ENCODE assay signal across 12 mouse cellular contexts in genomic region chr4:34371281-34372032, GRCm38 (mm10).
DNase-seq lines count a peak whose midpoint lies in the region; ATAC-seq lines count a peak whose summit lies in the region.
"Had no signal": no experiment of that assay in that cellular context is flagged by ENCODE, and none has a peak within 500 bp of the region (broad histone marks: within the 10 kb centered on the region; RNA-seq: fewer than 3 reads in every experiment).

No protein-coding gene starts in this region.

- ATAC-seq in hindbrain, embryonic 13.5 days (ENCODE audit: low FRiP score) = peak; percentile 32; the same call in 1 of the 2 replicates
- no peak for ATAC-seq in hindbrain, embryonic 11.5 days (ENCODE audit: low FRiP score)
- ATAC-seq in embryonic facial prominence, embryonic 12.5 days (ENCODE audit: insufficient number of reproducible peaks, insufficient read depth, low FRiP score, low TSS enrichment) = 0 out of 2 replicates have a peak, but pooled peaks have one; percentile 64
- ATAC-seq: activated CD4-positive, CD25-positive, alpha-beta regulatory T cell, adult 4 months had no signal

- no peaks in the 10 kb centered on the region for H3K36me3 ChIP-seq in hindbrain, embryonic 13.5 days
- no peaks in the 10 kb centered on the region for H3K36me3 ChIP-seq in hindbrain, embryonic 11.5 days (ENCODE audit: control insufficient read depth, insufficient read depth, low read length)
- no peaks in the 10 kb centered on the region for H3K36me3 ChIP-seq in embryonic facial prominence, embryonic 12.5 days

- WGBS in hindbrain, embryonic 13.5 days = 61% methylated on average over 8 of the region's 8 CpGs
- WGBS in hindbrain, embryonic 11.5 days = 72% methylated on average over 8 of the region's 8 CpGs
- 37% methylated on average over 8 of the region's 8 CpGs for whole genome bisulfite sequencing in embryonic facial prominence, embryonic 12.5 days

- H3K4me3 ChIP-seq in hindbrain, embryonic 13.5 days = no peak overlapping the region
- no peak overlapping the region for H3K4me3 ChIP-seq in hindbrain, embryonic 11.5 days (ENCODE audit: low read depth, low read length)
- no peak overlapping the region for H3K4me3 ChIP-seq in embryonic facial prominence, embryonic 12.5 days

- no peaks in the 10 kb centered on the region for H3K9me3 ChIP-seq in hindbrain, embryonic 13.5 days
- H3K9me3 ChIP-seq in hindbrain, embryonic 11.5 days (ENCODE audit: control insufficient read depth, low read length) = no peaks in the 10 kb centered on the region
- no peaks in the 10 kb centered on the region for H3K9me3 ChIP-seq in embryonic facial prominence, embryonic 12.5 days

- H3K4me1 ChIP-seq in hindbrain, embryonic 13.5 days (replicated peaks) = no peaks in the 10 kb centered on the region
- no peaks in the 10 kb centered on the region for H3K4me1 ChIP-seq in hindbrain, embryonic 11.5 days (replicated peaks; ENCODE audit: control insufficient read depth, insufficient read depth, low read length)
- no peaks in the 10 kb centered on the region for H3K4me1 ChIP-seq in embryonic facial prominence, embryonic 12.5 days

- DNase-seq in hindbrain, embryonic 11.5 days (ENCODE audit: low spot score) = no peak
- DNase-seq in lung, postnatal 10 days = peak; percentile 5
- no peak for DNase-seq in lung, postnatal 4 days
- peak; percentile 8 for DNase-seq in retina, postnatal 1 day
- DNase-seq in cerebellum, postnatal 36 days = no peak
- DNase-seq: heart, adult 18-20 months; kidney, adult 11 months; lung, adult 2 months; right cerebral cortex, postnatal 4 days had no signal

- no peak overlapping the region for H3K9ac ChIP-seq in hindbrain, embryonic 13.5 days
- H3K9ac ChIP-seq in hindbrain, embryonic 11.5 days (ENCODE audit: low read depth, low read length) = no peak overlapping the region
- H3K9ac ChIP-seq in embryonic facial prominence, embryonic 12.5 days = no peak overlapping the region

- H3K27me3 ChIP-seq in hindbrain, embryonic 13.5 days = no peaks in the 10 kb centered on the region
- no peaks in the 10 kb centered on the region for H3K27me3 ChIP-seq in hindbrain, embryonic 11.5 days (ENCODE audit: control insufficient read depth, insufficient read depth, low read length)
- no peaks in the 10 kb centered on the region for H3K27me3 ChIP-seq in embryonic facial prominence, embryonic 12.5 days

- H3K27ac ChIP-seq in hindbrain, embryonic 13.5 days = peak overlapping the region; percentile 52; the same call in 1 of the 2 replicates
- H3K27ac ChIP-seq in hindbrain, embryonic 11.5 days (ENCODE audit: low read depth, low read length) = no peak overlapping the region
- H3K27ac ChIP-seq in embryonic facial prominence, embryonic 12.5 days = no peak overlapping the region

- H3K4me2 ChIP-seq in hindbrain, embryonic 13.5 days = 0 out of 2 replicates have a peak overlapping the region, but pooled peaks have one; percentile 10
- H3K4me2 ChIP-seq in hindbrain, embryonic 11.5 days (replicated peaks; ENCODE audit: low read depth, low read length) = no peak overlapping the region
- no peak overlapping the region for H3K4me2 ChIP-seq in embryonic facial prominence, embryonic 12.5 days (replicated peaks)

Comparison
In these comparisons a context has a peak if more than half of its experiments do, and no peak if none do; other contexts are left out.
1. DNase-seq: peak in lung, postnatal 10 days (single experiment) and retina, postnatal 1 day (single experiment); none in hindbrain, embryonic 11.5 days (single experiment), lung, postnatal 4 days (0 of 2) and cerebellum, postnatal 36 days (0 of 2).